Mouse (Mus musculus): ENCODE measurements around the gene Aph1c.

DNA sequence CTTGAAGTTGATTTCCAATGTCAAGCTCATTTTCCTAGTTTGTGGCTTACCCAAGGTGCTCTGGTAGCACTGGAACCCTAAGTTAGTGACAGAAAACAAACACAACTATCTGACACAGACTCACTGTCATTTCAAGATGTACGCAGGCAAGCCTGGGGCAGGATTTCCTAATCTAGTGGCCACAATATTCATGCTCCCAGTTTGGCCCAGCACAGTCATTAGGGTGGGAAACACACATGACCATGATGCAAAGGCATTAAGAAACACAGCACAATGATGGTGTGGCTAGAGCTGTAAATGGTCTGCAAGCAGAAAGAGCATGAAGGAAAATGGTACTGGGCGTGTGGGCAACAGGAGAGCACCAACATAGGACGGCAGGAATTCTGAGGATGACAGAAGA lies 47.3 kb upstream of the Aph1c start:
- TF ChIP-seq CTCF (IDR thresholded peaks at IDR 0.05; ENCODE audit: extremely low read depth, insufficient read depth, insufficient read length, insufficient replicate concordance) (no peak), POLR2A (IDR thresholded peaks at IDR 0.05; ENCODE audit: low read depth, low read length) (no peak)

Data from spleen, adult 2 months (tissue).